Mouse (Mus musculus) B cell, adult 2 months (primary cell): ENCODE measurements around the gene Tenm2.

ENCODE experiments used
- DNase-seq, 2 experiments: peaks; one replicate each; pipeline ENCODE4 v3.0.0; 2022

Gene Tenm2

DNA sequence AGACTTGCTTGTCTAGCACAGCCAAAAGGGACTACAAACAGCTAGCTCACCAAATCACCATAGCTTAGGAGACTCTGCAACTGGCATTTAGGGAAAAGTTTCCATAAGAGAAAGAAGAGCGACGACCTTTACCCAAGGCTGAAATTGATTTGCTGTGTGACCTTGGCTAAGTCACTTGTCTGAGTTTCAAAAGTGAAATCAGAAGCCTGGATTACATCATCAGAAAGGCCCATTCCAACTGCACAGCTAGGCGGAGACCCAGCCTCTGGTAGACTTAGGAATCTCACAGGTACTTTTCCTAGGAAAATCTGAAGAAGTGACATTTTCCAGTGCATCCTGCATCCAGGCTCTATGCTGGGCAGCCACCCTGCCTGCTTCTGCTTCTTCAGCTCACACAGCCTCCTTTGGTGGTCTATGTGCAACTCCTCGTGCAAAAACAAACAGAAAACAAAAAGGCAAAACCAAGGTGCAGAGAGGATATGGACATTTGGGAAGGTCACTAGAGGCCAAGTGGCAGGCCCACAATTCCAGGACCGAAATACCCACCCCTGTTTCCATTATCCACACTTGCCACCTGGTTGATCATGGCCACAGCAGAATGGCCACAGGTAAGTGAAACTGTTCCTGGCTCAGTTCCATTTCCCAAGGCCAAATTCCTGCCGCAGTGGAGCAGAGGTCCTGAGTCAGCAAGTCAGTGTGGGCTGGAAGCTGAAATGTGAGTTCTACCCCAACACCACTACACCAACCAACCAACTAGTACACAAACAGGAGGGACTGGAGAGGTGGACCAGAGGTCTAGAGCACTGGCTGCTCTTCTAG is 1260.9 kb downstream of the Tenm2 start:
- DNase-seq: no peak

DNA sequence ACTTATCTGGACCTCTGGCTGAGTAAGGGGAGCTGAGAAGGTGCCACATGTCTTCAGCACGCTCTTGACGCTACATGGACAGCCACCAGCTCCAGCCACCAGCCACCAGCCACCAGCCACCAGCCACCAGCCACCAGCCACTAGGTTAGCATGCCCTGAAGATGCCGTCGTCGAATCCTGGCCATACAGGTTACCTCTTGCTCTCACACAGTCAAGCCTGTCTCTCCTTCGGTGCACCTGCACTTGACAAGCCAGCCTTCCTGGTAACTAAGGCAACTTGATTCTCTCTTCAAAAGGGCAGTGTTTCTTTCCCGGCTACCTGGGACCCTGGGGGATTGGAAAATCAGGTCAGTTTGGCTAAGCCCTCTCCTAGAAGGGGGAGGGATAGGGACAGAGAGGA is 1262.6 kb downstream of the Tenm2 start:
- no peak for DNase-seq

DNA sequence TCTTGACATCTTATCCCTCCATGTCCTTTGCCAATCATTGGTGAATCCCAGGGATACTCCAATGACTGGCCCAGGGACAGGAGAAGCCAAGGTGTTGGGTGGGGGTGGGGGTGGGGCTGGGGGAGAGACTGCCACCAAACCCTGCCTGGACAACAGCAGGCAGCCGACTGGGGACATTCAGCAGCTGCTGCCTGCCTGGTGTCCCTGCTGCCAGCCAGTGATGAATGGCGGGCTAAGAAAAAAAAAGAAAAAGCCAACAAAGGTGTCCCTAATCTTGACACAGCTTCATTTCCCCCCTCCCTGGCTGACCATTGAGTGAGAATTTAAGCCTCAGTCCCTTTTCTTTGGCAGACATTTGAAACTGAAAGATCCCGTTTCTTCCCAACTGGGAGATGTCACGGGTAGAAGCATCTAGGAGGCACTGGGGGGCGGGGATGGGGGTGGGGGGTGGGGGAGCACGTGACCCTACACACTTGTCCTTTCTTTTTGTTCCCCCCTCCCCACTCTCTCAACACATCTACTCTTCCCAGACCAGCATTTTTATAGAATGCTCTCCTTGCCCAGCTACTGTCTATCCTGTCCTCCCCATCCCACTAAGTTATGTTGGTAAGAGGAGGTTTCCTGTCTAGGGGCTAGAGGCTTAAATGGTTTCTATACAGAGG is 1263.4 kb downstream of the Tenm2 start:
- no peak for DNase-seq

DNA sequence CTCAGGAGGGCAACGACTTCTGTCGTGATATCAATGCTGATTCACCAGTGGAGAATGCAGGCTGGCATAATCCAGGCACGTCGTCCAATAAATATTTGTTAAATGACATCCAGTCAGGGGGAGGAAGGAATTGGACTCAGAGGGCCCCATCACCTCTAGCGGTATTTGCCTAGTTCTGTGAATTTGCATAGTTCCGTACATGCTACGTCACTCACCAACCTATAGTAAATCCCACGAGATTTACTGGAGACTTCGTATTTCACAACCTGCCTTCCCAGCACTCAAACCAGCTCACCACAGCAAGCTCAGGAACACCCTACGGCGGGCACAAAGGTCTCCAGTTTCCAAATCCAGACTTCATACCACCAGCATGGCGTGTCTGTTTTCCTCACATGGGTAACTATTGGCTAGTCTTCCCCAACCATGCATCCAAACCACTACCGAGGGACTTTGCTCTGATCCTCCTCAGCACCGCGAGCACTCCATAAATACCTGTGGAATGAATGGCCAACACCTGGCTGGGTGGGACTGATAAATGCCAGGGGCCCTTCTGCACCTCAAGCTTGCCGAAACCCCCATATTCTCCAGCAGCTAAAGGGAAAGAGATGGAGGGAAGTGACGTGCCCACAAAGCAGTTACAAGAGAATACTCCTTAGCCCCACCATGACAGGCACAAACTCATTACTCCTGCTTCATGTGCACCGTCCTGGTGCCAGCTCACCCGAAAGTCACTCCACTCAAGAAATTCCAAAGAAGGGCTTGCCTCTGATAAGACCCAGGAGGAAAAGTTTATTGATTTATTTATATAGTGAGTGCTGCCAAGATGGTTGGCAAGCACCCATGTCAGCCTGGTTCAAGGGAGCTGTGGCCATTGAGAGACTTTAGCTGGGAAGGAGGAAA is 1264.7 kb downstream of the Tenm2 start:
- no peak for DNase-seq

DNA sequence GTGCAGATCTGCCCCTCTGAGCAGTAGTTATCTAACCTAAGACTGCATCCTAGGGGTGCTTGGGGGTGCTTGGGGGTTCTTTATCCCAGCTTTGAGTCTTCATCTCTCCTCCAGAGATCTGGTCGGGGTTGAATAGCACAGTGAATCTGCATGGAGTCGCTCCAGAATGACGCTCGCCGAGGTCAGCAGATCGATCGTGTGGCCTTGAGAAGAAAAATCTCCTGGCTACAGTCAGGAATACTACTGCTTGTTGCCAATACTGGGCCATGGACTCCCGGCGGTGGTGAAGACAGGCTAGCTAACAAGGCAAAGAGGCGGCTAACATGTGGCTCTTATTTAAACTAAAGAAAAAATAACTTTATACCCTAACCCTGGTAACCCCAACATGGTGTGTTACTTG is 1267.5 kb downstream of the Tenm2 start:
- DNase-seq: no peak

DNA sequence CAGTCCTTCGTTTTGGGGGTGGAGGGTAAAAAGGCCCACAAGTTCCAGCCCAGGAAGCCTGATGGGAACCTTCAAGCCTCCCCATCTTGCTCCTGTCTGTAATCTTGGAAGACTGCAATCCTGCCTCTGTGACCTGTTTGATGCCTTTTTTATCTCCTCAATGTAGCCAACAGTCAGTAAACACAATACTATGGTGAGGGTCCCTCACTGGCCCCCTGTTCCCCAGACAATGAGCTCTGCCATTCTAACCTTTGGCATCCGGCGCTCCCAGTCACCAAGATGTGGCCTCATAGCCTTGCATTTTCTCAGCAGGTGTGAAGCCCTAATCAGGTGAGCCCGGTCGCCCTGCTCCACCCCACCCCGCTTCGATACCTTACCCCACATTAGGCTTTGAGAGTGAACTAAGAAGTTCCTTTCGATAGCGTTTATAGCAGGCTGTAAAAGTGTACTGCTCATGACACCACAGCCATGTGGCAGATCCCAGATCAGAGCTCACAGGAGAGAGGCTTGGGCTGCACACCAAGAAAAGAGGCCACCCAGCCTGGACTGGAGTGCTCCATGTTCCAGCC is 1271.7 kb downstream of the Tenm2 start:
- no peak for DNase-seq

DNA sequence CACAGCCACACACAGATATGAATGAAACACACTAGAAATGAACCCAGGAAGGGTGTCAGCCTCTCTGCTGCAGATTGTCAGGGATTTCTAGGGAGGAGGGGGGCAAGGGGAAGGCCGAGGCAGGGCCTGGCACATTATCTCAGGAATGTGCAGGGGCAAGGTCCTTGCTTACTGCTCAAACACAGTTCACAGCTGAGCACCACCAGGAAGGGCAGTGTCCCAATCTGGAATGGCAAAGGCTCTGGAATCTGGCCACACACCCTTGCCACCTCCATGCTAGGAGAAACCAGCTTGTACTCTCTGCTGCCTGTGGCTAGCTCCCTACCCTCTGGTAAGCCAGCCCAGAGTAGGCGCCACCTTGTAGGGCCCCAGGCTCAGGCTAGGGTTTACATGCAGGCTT is 1272.2 kb downstream of the Tenm2 start:
- no peak for DNase-seq

DNA sequence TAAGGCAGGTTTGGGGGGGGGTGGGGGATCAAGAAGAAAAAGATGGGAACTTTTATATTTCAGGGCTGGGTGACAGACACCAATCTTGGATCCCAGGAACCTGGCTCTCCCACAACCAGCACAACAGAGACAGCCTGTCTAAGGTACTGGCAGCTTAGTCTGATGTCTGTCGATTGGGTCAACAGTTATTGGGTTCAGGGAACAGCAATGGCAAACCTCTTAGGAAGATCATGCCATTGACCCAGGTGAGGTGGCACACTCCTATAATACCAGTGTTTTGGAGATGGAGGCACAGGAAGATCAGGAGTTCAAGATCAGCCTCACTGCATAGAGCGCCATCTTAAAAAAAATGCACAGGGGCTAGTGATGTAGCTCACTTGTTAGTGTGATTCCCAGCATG is 1273.3 kb downstream of the Tenm2 start:
- DNase-seq: no peak

DNA sequence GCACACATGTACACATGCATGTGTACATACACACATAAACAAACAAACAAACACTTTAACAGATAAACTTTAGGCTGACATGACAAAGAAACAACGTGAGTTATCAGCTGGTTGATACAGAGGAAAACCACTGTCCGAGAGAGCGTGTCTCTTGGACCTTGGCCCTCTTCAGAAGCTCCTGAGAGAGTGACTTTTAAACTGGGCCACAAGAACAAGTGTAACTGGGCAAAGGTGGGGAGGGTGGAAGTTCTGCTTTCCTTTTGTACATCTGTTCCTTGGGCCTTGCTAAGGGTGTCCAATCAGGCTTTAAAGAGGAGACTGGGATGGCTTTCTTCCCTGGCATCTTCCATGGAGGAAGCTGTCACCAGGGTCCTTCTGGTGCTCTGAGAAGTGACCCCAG is 1276.5 kb downstream of the Tenm2 start:
- no peak for DNase-seq
